Mouse (Mus musculus): ENCODE measurements around the gene Fam133b. TPM values are rescaled to one million over a fixed set of nuclear protein-coding genes. Genes with fewer than 3 reads are reported as not detected.
"Not testable (repeated sequence)": the region's sequence is repeated elsewhere in the genome, so short reads cannot be mapped to it uniquely, and the experiment has no call there.

Gene Fam133b
- total RNA-seq, 2 experiments from 2014 or later = 42.9 to 43.1 TPM

DNA sequence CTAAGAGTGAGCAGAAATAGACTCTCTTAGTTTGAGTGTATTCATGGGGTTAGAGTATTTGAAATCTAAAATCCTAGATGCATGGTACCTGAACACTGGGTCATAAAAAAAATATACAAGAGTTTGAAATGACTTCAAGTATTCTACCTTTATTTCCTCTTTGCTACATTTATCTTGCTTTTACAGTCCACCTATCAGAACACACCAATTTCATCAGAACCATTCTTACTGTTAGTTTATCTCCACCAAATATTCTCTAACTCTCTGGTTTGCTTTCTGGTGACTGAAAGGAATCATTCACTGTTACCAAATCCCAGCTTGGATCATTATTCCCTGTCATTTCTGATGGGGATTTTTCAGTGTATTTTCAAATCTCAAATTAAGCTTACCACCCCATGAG, 53.5 kb downstream of the Fam133b start:
- DNase-seq (ENCODE audit: low spot score in 2 of 2) = no peak

DNA sequence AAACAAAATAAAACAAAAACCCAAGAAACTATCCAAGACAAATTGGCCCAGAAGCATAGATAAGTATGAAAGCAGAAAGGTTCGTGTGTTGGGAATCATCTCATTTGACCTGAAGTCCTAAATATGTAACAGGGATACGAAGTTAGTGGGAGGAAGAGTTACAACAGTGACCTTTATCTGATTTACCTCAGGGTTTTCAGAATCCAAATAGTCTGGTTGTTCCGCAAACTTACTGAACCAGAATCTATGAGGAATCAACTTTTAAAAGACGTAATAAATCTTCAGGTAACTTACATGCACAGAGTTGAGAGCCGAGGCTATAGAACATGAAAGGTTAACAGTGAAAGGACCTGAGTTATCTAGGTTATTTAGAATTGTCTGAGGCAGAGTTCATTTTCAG, 55.1 kb downstream of the Fam133b start:
- no peak for DNase-seq (ENCODE audit: low spot score in 2 of 2)

DNA sequence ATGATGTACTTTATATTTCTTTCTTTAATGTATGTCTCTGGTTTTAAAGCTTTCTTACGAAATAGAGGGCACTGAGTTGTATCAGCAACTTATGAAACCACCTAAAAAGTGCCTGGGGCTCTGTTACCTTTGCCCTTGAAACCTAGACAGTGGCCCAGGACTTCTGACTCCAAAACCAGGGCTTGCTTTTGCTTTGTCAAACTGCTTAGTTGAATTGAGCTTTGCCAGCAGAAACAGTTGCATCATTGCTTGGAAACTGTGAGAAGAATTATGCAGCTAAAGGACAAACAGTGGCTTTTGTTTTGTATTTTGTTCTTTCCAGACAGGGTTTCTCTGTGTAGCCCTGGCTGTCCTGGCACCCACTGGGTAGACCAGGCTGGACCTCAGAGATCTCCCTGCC, 56.7 kb downstream of the Fam133b start:
- no peak for DNase-seq (ENCODE audit: low spot score in 2 of 2)

DNA sequence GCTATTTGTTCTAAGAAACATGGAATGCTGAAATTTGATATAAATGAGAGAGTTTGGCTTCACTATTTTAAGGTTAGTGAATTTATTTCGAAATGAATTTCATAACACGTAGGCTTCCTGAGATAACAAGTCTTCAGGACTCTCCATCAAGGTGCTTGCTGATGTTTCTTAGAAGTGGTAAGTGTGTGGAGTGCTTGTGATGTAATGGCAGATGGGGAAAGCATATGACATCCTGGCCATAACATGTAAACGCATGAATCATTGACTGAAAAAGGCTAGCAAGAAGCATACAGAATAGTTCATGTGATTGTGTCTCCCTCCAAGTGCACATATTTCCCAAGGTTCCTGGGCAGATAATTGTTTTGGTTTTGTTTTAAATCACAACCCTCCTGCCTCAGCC, 57.2 kb downstream of the Fam133b start:
- DNase-seq (ENCODE audit: low spot score in 2 of 2) = no peak

DNA sequence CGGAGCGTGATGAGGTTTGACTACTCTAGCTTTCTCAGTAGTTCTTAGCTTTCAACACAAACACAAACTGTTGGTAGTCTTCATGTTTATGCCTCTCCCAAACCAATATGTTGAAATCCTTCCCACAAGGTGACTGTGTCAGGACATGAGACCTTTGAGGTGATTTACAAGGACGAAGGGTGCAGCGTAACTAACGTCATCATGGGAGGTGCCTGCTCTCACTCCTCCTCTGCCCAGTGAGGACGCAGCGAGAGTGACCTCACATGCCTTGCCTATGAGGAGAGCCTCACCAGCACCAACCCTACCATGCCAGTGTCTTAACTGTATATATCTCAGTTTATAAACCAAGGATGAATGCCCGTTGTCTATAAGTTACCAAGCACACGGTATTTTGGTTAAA, 63.5 kb downstream of the Fam133b start:
- DNase-seq (ENCODE audit: low spot score in 2 of 2) = no peak

DNA sequence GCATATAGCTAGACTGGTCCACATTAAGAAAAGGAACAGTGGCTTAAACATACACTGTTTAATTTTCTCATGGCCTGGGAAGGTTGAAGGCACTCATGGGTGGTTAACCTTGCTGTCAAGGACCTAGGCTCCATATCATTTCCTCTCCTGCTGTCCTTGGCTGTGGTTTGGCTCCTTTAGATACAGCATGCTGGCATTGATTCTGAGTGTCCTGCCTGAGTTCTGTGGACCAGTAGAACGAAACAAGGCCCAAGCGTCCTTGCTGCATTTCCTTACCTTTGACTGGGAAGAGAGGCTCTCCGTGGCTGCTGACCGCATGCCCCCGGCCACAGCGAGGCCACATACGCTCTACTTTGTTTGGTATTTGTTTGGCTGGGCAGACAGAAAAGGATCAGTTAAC, 65.6 kb downstream of the Fam133b start:
- no peak for DNase-seq (ENCODE audit: low spot score in 2 of 2)

DNA sequence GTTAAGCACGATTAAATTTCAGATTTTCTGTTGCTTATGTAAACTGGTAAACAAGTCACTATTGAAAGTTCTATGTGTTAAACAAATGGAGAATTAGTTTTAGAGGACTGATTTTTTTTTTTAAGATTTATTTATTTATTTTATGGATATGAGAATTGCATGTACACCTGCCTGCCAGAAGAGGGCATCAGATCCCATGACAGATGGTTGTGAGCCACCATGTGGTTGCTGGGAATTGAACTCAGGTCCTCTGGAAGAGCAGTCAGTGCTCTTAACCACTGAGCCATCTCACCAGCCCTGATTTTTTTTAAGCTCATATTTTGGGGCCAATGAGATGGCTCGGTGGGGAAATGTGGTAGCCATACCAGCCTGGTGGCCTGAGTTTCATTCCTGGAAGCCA, 68.2 kb downstream of the Fam133b start:
- DNase-seq (ENCODE audit: low spot score in 2 of 2) = not testable (repeated sequence)

Other genes starting within 250 kb of the Fam133b start
- 10 to 100 TPM; 39.0 to 43.4 TPM for gene Cdk6, start 202.3 kb upstream of the Fam133b start, total RNA-seq (2021)
- gene 1700109H08Rik, start 27.7 kb downstream of the Fam133b start, total RNA-seq (2021) = 10 to 100 TPM in 1 of 2 experiments, 1 to 10 TPM in 1; 7.7 to 11.0 TPM
- 10 to 100 TPM; 33.1 to 34.3 TPM for gene Pex1, start 52.2 kb downstream of the Fam133b start, total RNA-seq (2021)
- gene Rbm48, start 52.8 kb downstream of the Fam133b start, total RNA-seq (2021) = 10 to 100 TPM; 15.0 to 16.0 TPM
- gene Tmbim7, start 107.3 kb downstream of the Fam133b start, total RNA-seq (2021) = not detected
- gene Gatad1, start 113.4 kb downstream of the Fam133b start, total RNA-seq (2021) = 100 to 1,000 TPM; 136 to 137 TPM

Measured in adrenal gland, postnatal 4 days (tissue).